Mouse (Mus musculus) cerebellum, adult 18-20 months (tissue): Measurements from ENCODE around the gene Lgr6.

Experiments used
- DNase-seq, 2 experiments: peaks; one replicate each; pipeline ENCODE4 v3.0.0; 2021

The Lgr6 gene

GRCm38 (mm10) chr1:135105124-135105523, at the start of gene Lgr6:
TSS of gene Lgr6 (minus strand) at chr1:135105276.
- no peak for DNase-seq

GRCm38 (mm10) chr1:135154411-135154959, 49.4 kb upstream of the Lgr6 start:
- peak; percentile 82 to 83 for DNase-seq

GRCm38 (mm10) chr1:135154011-135154410, 48.9 kb upstream of the Lgr6 start:
- DNase-seq: no peak

- DNase-seq: peak in 1 of 2 experiments; percentile 25
These were observed 43.9 kb upstream of the Lgr6 start for GRCm38 (mm10) chr1:135148996-135149395.

GRCm38 (mm10) chr1:135148476-135148875, 43.4 kb upstream of the Lgr6 start:
- DNase-seq: no peak

- no peak for DNase-seq
These were observed 42.6 kb upstream of the Lgr6 start for GRCm38 (mm10) chr1:135147702-135148058.

GRCm38 (mm10) chr1:135146946-135147701, 42.0 kb upstream of the Lgr6 start:
- DNase-seq: peak; percentile 74 to 78

GRCm38 (mm10) chr1:135146077-135146945, 41.2 kb upstream of the Lgr6 start, which contains the start of gene Arl8a:
TSS of gene Arl8a (plus strand) at chr1:135146824.
- DNase-seq: peak; percentile 91 to 95

- DNase-seq: no peak
These were observed 38.9 kb upstream of the Lgr6 start for GRCm38 (mm10) chr1:135143940-135144339.

- DNase-seq: no peak
These were observed 37.4 kb upstream of the Lgr6 start for GRCm38 (mm10) chr1:135142452-135142851.

- DNase-seq: no peak
These were observed 34.8 kb upstream of the Lgr6 start for GRCm38 (mm10) chr1:135139906-135140305.

- peak; percentile 66 to 77 for DNase-seq
These were observed 31.4 kb upstream of the Lgr6 start for GRCm38 (mm10) chr1:135136500-135136899.

GRCm38 (mm10) chr1:135135111-135135787, 30.2 kb upstream of the Lgr6 start:
- no peak for DNase-seq

- no peak for DNase-seq
These were observed 28.8 kb upstream of the Lgr6 start for GRCm38 (mm10) chr1:135133678-135134435.

GRCm38 (mm10) chr1:135132893-135133369, 27.9 kb upstream of the Lgr6 start:
- DNase-seq: no peak

- DNase-seq: peak; percentile 72 to 75
These were observed 27.4 kb upstream of the Lgr6 start, which contains the start of gene Ptpn7 for GRCm38 (mm10) chr1:135132473-135132872. TSS of gene Ptpn7 (plus strand) at chr1:135132700.

GRCm38 (mm10) chr1:135131560-135131959, 26.5 kb upstream of the Lgr6 start:
- DNase-seq: no peak

GRCm38 (mm10) chr1:135131034-135131433, 26.0 kb upstream of the Lgr6 start:
- DNase-seq: no peak

GRCm38 (mm10) chr1:135130376-135131018, 25.4 kb upstream of the Lgr6 start:
- DNase-seq: no peak

- no peak for DNase-seq
These were observed 24.6 kb upstream of the Lgr6 start for GRCm38 (mm10) chr1:135129543-135130183.

GRCm38 (mm10) chr1:135128986-135129385, 23.9 kb upstream of the Lgr6 start:
- no peak for DNase-seq
